Mouse (Mus musculus) lung, embryonic 14.5 days (tissue): ENCODE results near the gene Tatdn2. TPM values are rescaled to one million over a fixed set of nuclear protein-coding genes. Genes with fewer than 3 reads are reported as not detected.
"Not testable (repeated sequence)": the region's sequence is repeated elsewhere in the genome, so short reads cannot be mapped to it uniquely, and the experiment has no call there.

Experiments
- ATAC-seq: fragments of 200-750 bp; cut with Nextera tagmentation; 2 replicates; pipeline ENCODE4 v1.8.0; 2017; ENCODE audit warnings: mild to moderate bottlenecking, moderate TSS enrichment, moderate library complexity; ENCODE audit not compliant: insufficient read depth
- DNase-seq: peaks from one replicate; pipeline ENCODE4 v3.0.0-alpha.2; 2015
- H3K27ac ChIP-seq: fragments of 300-500 bp; sonication (generic); 2 replicates; pipeline ENCODE4 v1.5.1; 2014; ENCODE audit warnings: low read depth, mild to moderate bottlenecking, moderate library complexity
- H3K27me3 ChIP-seq: fragments of 300-500 bp; sonication (generic); 2 replicates; pipeline ENCODE4 v1.6.1; 2014; ENCODE audit warnings: low read length, control low read depth; ENCODE audit not compliant: insufficient read depth
- H3K36me3 ChIP-seq: fragments of 300-500 bp; sonication (generic); 2 replicates; pipeline ENCODE4 v1.6.1; 2014; ENCODE audit warnings: control low read depth; ENCODE audit not compliant: insufficient read depth
- H3K4me1 ChIP-seq: fragments of 300-500 bp; sonication (generic); 2 replicates; pipeline ENCODE4 v1.6.1; 2014; ENCODE audit warnings: antibody characterized with exemption, control low read depth; ENCODE audit not compliant: insufficient read depth
- H3K4me2 ChIP-seq: fragments of 300-500 bp; sonication (generic); 2 replicates; pipeline ENCODE4 v1.6.1; 2014; ENCODE audit warnings: mild to moderate bottlenecking
- H3K4me3 ChIP-seq: fragments of 300-500 bp; sonication (generic); 2 replicates; pipeline ENCODE4 v1.5.1; 2014; ENCODE audit warnings: low read depth, low read length
- H3K9ac ChIP-seq: fragments of 300-500 bp; sonication (generic); 2 replicates; pipeline ENCODE4 v1.6.1; 2014
- H3K9me3 ChIP-seq: fragments of 300-500 bp; sonication (generic); 2 replicates; pipeline ENCODE4 v1.6.1; 2016; ENCODE audit warnings: low read depth, low read length, control low read depth
- CTCF ChIP-seq: IDR thresholded peaks from 2 replicates; pipeline ENCODE4 v1.5.1; 2016; ENCODE audit warnings: antibody characterized with exemption, low read depth
- WGBS: fragments of 180-500 bp; shearing (Covaris S2); extraction: QIAGEN DNeasy Blood & Tissue Kit; methylation state at CpG from one replicate; pipeline ENCODE4 v1.1.7; 2014; 5-methylcytosine and 5-hydroxymethylcytosine counted together
- polyA plus RNA-seq: library from polyadenylated mRNA; unstranded; fragments of >200 nt; fragmentation: Nextera tagmentation; extraction: Ambion mirVana; gene quantifications from 2 replicates; pipeline ENCODE4 v1.2.1, GENCODE M21; 2014

The Tatdn2 gene
- polyA plus RNA-seq, 1 experiment from 2014 or later: 1.2 TPM

DNA sequence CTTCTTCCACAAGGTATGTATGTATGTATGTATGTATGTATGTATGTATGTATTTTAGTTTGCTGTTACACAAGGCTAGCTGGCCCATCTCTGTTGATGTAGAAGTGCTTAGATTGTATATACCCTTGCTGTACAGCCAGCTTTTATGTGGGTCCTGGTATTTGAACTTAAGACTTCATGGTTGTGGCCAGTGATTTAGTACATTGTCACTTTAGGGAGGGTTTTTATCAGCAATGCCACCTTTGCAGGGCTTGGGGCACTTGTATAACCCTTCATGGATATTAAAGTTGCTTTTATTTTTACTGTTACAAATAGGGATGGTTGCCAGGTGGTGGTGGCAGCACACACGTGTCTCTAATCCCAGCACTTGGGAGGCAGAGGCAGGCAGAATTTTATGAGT is 1.6 kb upstream of the Tatdn2 start:
- Histone ChIP-seq H3K4me2 (no peak overlapping the region), H3K9ac (no peak overlapping the region), H3K27ac (no peak overlapping the region), H3K4me3 (no peak overlapping the region), H3K4me1 (peaks cover 13% of the 10 kb centered on the region), H3K27me3 (no peaks in the 10 kb centered on the region), H3K9me3 (no peaks in the 10 kb centered on the region), H3K36me3 (peaks cover 8% of the 10 kb centered on the region)
- DNase-seq (no peak), ATAC-seq (no peak)
- WGBS: 71% methylated on average over 1 of the region's 1 CpGs
- TF ChIP-seq CTCF: no peak

DNA sequence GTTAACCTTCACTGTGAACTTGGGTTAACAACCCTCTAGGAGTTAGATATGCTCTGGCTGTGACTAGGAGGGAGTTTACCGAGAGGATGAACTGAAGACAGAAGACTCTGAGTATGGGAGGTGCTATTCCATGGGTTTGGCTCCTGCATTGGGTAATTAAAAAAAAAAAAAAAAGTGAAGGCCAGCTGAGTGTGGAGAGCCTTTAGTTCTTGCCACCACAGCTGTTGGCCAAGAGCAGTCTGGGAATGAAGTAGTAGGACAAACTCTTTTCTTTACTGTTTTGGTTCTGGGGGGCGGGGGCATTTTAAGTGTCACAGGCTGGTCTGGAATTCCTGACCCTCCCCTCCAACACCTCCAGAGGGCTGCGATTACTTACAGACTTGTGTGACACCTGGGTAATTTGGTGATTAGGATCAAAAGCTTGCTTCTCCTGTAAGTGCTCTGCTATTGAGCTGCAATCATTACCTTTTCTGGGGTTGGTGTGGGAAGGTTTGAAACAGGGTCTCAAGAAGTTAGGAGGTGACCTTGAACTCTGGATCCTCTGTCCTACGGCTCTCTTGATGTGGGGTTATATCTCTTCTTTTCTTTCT is 989 bp upstream of the Tatdn2 start:
- Histone ChIP-seq H3K9ac (0 out of 2 replicates have a peak overlapping the region, but pooled peaks have one; percentile 26), H3K36me3 (peaks cover 12% of the 10 kb centered on the region), H3K4me2 (peak overlapping the region; percentile 64), H3K27me3 (no peaks in the 10 kb centered on the region), H3K4me3 (peak overlapping the region; percentile 93), H3K4me1 (peaks cover 6% of the 10 kb centered on the region; the same call in 1 of the 2 replicates), H3K9me3 (no peaks in the 10 kb centered on the region), H3K27ac (peak overlapping the region; percentile 86)
- DNase-seq: no peak
- no peak for ATAC-seq
- 40% methylated on average over 4 of the region's 4 CpGs for WGBS
- no peak for TF ChIP-seq CTCF

DNA sequence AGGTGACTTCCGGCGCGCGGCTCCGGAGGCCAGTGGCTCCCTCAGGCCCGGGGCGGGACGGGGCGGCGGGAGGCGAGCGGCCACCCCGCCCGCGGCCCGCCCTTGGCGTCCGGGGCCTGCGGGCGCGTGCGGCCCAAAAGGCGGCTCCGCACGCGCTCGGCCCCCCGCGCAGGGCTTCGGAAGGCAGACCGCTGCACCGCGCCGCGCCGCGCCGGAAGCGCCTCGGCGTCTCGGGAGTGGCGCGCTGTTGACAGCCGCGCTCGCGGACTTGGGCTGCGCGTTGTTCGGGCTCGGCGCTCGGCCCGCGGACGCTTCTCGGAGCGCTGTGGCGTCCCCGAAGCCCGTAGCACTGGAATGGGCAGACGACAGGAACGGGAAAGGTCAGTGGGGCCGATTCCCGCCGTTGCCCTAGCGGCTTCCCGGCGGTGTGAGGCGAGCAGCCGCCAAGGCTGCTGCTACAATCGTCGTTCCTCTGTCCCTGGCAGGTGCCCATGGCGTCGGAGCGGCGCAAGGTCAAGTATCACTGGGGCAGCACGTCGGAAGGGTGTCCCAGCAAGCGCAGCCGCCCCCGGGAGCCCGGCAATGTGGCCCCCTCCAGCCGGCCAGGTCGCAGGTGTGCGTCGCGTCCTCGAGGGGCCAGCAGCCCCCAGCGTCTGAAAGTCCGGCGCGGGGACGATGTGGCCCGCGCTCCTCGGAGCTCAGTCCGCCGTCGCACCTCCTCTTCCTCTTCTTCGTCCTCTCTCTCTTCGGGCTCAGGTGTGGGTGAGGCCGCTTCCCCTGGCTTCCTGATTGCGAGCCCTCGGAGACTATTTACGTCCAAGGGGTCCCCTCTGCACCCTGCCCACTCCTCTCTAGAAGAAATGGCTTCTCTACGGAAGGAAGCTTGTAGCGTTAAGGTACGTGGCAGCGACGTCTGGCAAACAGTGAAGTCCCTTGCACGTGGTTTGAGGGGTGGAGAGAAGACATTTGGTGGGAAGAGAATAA is 664 bp downstream of the Tatdn2 start:
- under 1% methylated on average over 95 of the region's 113 CpGs for WGBS

DNA sequence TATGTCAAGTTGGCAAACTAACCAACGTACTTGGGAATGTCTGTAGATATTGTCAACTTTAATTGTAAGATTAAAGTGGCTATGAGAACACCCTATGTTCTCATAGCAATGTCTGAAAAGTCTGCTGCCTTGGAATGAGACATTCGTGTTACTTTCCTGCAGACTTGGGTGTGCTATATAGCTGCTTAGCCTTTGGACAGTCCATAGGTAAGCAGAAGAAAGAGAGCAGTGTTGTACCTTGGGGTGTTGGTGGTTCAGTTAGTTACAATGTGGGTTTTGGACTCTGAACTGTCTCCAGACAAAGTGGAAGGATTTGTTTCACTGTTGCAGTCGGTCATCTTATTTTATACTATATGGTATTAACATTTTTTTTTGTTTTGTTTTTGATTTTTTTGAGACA is 15.9 kb downstream of the Tatdn2 start:
- no peak overlapping the region for H3K27ac ChIP-seq
- peaks cover 98% of the 10 kb centered on the region for H3K36me3 ChIP-seq
- H3K9me3 ChIP-seq: no peaks in the 10 kb centered on the region
- no peaks in the 10 kb centered on the region for H3K27me3 ChIP-seq
- no peak overlapping the region for H3K4me2 ChIP-seq
- no peak overlapping the region for H3K9ac ChIP-seq
- ATAC-seq (no peak), DNase-seq (no peak)
- no peak overlapping the region for H3K4me3 ChIP-seq
- H3K4me1 ChIP-seq: no peaks in the 10 kb centered on the region
- TF ChIP-seq CTCF: no peak
- WGBS: 90% methylated on average over 3 of the region's 3 CpGs

More for the DNA sequence above, 664 bp downstream of the Tatdn2 start:
- H3K4me2 ChIP-seq: peak overlapping the region; percentile 96
- no peaks in the 10 kb centered on the region for H3K27me3 ChIP-seq
- no peak for TF ChIP-seq CTCF
- peak; percentile 72 for DNase-seq
- peaks cover 5% of the 10 kb centered on the region; the same call in 1 of the 2 replicates for H3K4me1 ChIP-seq
- H3K27ac ChIP-seq: peak overlapping the region; percentile 89
- ATAC-seq: no peak; the same call in 1 of the 2 replicates
- peak overlapping the region; percentile 80 for H3K9ac ChIP-seq
- peak overlapping the region; percentile 93 for H3K4me3 ChIP-seq
- no peaks in the 10 kb centered on the region for H3K9me3 ChIP-seq
- H3K36me3 ChIP-seq: peaks cover 26% of the 10 kb centered on the region

DNA sequence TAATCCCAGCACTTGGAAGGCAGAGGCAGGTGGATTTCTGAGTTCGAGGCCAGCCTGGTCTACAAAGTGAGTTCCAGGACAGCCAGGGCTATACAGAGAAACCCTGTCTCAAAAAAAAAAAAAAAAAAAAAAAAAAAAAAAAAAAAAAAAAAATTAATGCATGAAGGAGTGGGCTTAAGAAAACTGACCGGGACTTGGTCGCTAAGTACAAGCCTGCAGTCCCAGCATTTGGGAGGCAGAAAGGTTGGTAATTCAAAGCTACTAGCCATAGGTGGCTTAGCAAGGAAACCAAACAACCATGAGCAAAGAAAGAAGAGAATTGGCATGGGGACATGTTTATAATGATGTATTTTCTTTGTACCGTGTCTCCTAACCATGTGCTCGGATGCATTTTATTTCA is 16.5 kb downstream of the Tatdn2 start:
- H3K9ac ChIP-seq, H3K4me2 ChIP-seq, H3K4me3 ChIP-seq, H3K9me3 ChIP-seq, H3K4me1 ChIP-seq, H3K27me3 ChIP-seq, ATAC-seq, H3K27ac ChIP-seq, DNase-seq: not testable (repeated sequence)
- 88% methylated on average over 5 of the region's 5 CpGs for WGBS
- peaks cover 96% of the 10 kb centered on the region for H3K36me3 ChIP-seq

DNA sequence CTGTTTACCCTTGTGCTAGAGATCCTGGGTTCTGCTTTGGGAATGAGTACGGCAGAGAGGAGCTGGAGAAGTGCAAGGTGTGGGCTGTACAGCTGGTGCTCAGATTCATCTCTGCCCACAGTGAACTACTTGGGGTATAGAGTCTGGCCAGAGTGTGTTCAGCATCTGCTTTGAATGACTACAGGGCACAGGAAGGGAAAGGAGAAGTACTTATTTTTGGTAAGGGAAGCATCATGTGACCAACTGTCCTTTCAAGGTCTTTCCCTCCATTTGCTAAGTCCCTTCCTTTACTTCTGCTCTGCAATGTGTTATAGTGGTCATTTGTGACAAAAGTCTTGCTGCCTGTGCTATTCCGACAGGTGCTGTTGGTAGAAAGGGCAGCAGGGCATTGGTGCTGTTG is 17.4 kb downstream of the Tatdn2 start:
- Histone ChIP-seq H3K27me3 (no peaks in the 10 kb centered on the region), H3K27ac (no peak overlapping the region), H3K4me1 (no peaks in the 10 kb centered on the region), H3K4me2 (no peak overlapping the region), H3K9me3 (no peaks in the 10 kb centered on the region), H3K36me3 (peaks cover 91% of the 10 kb centered on the region), H3K4me3 (no peak overlapping the region), H3K9ac (no peak overlapping the region)
- no peak for DNase-seq
- WGBS: 91% methylated on average over 2 of the region's 2 CpGs
- no peak for TF ChIP-seq CTCF
- no peak for ATAC-seq

DNA sequence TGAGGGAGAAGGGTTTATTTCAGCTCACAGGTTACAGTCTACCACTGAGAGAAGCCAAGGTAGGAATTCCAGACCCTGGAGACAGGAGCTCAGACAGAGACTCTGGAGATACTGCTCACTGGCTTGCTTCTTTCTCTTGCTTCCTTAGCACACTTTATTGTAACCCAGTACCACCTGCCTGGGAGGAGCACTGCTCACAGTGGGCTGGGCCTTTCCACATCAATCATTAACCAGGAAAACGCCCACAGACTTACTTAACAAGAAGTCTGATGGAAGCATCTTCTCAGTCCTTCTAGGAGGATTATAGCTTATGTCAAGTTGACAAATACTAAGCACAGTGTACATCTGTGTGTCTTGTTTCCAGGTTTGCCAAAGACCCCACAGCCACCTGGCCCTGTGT is 17.9 kb downstream of the Tatdn2 start:
- H3K27ac ChIP-seq: no peak overlapping the region
- no peaks in the 10 kb centered on the region for H3K27me3 ChIP-seq
- no peaks in the 10 kb centered on the region for H3K4me1 ChIP-seq
- no peak overlapping the region for H3K9ac ChIP-seq
- DNase-seq (no peak), ATAC-seq (no peak)
- no peak for TF ChIP-seq CTCF
- H3K4me2 ChIP-seq: no peak overlapping the region
- H3K4me3 ChIP-seq: no peak overlapping the region
- WGBS: 65% methylated on average over 1 of the region's 1 CpGs
- peaks cover 90% of the 10 kb centered on the region for H3K36me3 ChIP-seq
- no peaks in the 10 kb centered on the region for H3K9me3 ChIP-seq
